Mouse (Mus musculus) layer of hippocampus, postnatal 10 days (tissue): Measurements from ENCODE around the gene Tsen15. TPM values are rescaled to one million over a fixed set of nuclear protein-coding genes. Genes with fewer than 3 reads are reported as not detected.

Experiments
- DNase-seq, 2 experiments: peaks; one replicate each; pipeline ENCODE4 v3.0.0; 2021; ENCODE audit warnings: low spot score in 2 of 2
- long read RNA-seq: library from polyadenylated mRNA; stranded (forward); transcript quantifications from one replicate; pipeline ENCODE4 v2.0.0, GENCODE M21; 2023
- total RNA-seq, 2 experiments: library from RNA; stranded (reverse); gene quantifications; 2 replicates each; pipeline ENCODE4 v1.2.3; 2021

Tsen15 gene
- 10 to 100 TPM; 26.0 to 28.9 TPM for total RNA-seq
- long read RNA-seq, transcript Tsen15-201 (5 exons, 1,133 nt): major isoform, 23 of 26 reads
- long read RNA-seq, partial matches to known transcripts: 0 of 26 reads
- long read RNA-seq, other reads (novel, unspliced or antisense): 3 of 26 reads

DNA sequence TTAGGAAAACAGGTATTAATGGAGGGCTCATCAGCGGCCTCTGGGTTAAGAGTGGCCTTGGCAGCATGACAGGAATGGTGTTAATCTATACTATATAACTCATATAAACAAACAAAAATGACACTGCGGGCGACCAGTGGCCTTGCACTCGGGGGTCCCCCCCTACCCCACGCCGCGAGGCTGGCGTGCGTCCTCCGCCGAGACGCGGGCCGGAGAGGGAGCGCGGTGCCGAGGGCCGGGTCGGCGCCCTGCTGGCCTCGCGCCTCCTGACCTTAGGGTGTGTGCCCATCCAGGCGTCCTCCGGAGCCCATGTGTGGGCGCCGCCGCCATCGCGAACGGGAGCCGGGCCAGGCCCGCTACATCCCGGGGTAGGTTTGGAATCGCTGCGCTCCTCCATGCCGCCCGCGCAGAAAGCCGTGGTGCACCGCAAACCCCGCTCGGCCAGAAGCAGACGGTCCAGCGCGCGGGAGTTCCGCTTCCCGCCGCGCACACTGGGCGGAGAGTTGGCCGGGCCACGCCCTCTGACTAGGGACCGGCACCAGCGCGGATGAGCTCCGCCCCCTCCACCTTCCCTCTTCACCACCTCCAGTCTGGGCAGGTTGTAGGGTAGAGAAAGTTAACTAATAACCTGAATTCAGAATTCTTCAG lies at the start of gene Tsen15:
TSS of gene Tsen15 (minus strand) at position 501 of the 648 bp plus-strand sequence.
- DNase-seq: peak; percentile 81 to 89

DNA sequence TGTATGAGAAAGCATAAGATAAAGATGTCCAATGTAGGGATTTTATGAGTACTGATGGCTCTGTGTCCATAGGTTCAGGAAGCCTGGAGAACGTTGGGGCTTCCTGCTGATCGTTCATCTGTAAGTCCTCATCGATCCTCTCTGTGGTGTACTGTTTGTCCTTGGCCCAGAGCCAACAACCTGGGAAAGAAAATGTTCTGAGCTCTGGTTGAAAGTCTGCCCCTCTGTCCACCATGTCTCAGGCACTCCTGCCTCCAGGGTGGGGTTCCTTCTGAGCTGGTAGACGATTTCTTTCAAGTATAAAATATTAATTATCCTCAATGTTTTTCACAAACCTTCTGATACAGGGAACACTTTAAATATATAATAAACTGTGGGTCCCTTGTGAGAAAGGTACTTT lies 47.7 kb upstream of the Tsen15 start:
- no peak for DNase-seq

DNA sequence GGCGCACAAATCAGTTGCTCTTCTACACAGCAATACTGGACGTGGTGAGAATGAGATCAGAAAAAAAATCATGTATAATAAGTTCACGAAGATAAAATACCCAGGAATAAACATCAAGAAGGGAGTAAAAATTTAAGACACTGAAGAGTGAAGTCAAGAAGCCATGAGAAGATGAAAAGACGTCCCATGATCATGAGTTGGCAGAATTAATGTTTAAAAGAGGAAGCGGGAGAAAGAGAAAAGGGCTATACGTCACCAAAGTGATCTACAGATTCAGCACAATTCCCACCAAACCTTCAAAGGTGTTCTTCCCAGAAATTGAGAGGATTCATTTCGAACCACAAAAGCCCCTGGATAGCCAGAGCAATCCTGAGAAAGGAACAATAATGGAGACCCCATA lies 43.3 kb upstream of the Tsen15 start:
- no peak for DNase-seq

DNA sequence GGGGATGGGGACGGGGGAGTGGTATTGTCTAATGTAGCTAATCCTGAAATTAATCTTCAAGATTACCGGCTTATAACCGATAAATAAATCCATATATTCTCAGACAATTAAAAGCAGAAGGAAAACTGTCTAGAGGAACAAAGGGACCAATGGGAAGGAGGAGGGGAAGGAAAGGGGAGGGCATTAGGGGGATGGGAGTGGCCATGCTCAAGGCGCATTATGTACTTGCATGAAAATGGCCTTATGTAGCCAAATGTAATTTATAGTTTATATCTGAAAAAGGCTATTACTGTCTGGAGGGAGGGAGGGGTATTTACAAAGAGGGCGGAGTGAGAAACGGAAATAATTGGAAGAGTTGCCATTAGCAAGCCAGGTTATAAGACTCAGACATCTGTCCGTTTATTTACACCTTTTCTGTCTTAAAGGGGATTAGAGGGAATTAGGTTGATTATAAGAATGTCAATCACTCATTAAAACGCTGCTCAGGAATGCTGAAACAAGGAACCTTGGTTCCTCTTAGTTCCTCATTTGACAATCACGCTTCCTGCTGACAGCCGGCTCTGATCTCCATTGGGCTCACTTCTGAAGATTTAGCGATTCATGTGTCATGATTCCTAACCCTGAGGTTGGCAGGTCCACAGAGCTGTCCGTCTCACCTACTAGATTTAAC lies 41.6 kb upstream of the Tsen15 start:
- DNase-seq: no peak

DNA sequence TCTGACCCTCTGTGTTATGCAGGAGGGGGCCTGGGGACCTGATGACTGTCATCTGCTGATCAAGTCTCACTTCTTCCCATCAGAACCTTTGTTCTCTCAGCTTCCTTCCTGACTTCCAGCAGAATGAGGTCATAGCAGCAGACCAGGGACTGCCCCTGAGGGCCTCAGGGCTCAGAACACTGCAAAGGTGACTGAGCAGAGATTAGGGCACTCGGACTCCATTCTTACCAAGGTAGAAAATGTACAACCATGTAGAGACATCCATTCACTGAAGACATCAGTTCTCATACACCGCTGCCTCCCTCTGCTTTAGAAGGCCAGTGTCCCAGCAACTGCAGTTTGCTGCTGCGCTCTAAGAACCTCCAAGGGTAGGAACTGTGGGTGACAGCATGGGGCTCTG lies 36.6 kb upstream of the Tsen15 start:
- no peak for DNase-seq

DNA sequence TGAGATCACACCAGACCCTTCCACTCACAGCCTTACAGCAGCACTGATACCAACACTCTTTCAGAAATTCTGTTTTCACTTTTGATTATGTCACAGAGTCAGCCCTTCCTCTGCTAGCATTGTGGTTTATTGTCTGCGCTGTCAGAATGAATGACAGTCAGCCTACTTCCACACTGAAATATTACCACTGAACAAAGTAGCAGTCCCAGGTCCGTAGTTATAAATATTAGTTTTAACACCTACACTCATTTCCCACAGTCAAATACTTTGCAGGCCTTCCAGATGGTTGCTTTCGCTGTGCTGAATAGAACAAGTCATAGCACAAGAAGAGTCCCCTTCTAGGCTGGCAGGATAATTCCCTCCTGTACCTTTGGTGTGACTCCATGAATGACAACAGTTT lies 35.8 kb upstream of the Tsen15 start:
- DNase-seq: no peak

DNA sequence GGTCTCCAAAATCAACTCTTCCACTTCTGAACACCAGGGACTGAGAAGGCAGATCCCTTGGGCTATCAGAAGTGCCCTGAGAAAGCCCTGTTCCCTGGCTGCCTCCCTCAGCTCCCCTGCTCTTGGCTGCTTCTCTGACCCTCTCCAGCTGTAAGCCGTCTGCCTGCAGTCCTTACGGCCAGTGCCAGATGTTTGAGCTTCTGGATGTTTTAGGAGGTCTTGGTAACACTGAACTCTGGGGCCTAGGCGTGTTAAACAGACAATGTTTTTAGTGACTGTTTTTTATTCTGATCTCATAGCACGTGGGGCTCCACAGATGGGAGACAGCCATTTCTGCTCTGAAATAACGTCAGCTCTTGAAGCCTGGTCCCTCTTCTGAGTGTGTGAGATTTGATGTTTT lies 31.1 kb upstream of the Tsen15 start:
- DNase-seq: no peak

DNA sequence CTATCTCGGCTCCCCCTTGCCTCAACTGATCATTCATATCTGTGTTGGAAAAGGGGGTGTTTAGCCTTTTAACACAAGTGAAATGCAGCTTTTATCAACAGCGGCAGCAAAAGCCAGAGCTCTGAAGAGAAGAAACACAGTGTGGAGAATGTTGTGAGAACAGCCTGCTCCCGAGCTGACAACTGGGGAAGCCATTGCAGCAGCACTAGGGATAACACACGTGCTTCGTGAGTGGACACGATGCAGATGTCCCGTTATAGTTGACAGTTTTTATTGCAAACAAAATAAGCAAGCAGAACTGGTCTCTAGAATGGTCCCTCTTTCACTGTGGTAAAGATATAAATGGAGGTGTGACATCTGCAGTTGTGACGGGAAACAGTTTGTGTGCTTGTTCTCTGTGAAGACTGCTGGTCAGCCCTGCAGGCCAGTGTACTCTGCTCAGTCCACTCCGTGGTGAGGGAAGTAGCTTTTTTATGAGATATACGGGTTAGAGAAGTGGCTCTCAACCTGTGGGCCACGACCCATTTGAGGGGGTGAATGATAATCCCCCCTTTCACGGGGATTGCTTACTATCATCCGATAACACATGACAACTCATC lies 29.9 kb upstream of the Tsen15 start:
- no peak for DNase-seq

DNA sequence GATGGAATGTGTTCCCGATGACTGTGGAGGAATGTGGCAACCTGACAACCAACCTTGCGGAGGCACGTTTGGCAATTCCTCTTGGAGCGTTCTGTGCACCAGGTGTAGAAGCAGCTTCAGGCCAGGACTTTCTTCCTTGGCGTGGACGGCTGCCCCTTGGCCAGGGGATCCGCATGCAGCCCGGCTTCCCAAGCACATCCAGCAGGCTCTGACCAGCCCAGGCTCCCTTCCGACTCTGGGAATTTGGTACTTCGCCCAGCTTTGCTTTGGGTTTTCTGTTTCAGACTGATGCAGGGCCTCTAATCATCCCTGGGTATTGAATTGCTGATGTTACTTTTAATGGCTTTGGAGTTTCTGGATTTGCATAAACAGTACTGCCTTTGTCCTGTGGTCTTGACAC lies 28.0 kb upstream of the Tsen15 start:
- peak; percentile 64 to 65 for DNase-seq

DNA sequence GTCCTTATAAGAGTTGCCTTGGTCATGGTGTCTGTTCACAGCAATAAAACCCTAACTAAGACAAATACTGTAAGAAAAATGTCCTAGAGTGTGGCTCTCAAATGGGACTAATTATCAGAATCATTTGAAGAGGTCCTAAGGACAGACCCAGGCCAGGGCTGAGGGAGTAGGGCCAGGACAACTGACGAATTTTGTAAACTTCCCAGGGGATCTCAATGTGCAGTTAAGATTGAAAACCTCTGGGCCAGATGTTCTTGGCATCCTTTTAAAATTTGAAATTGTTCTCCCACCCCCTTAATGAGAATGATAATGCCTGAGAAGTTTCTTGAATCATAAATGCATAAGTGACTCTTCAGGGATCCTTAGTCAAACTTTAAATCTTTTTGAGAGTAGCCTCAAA lies 27.5 kb upstream of the Tsen15 start:
- DNase-seq: no peak

DNA sequence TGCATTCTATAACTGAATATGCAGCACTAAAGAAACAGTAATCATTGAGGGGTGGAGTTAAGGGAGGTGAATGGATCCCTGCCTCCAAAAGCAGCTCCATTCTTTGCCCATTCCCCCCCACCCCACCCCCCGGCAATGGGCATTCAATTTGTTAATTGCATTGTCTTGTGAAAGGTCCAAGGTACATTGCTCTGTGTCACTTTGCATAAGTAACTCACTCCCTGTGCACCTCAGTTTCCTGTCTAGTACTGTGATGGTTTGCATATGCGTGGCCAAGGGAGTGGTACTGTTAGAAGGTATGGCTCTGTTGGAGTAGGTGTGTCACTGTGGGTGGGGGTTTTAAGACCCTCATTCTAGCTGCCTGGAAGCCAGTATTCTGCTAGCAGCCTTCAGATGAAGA lies 26.6 kb upstream of the Tsen15 start:
- no peak for DNase-seq

DNA sequence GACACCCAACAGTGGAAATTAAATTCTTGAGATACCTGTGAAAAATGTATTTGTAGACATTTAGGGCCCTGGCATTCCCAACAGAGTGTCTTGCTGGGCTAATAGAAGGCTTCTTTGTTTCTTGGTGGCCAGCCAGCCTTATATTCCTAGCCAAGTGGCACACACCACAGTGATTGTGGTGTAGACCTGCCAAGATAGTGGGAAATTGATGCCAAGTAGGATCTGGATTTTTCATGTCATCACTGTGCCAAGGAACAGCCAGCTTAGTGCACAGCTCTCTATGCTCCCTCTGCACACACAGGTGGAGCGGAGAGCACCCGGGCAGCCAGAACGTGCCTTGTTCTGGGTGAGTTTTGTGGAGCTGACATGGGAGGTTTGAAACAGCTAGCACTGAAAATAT lies 24.2 kb upstream of the Tsen15 start:
- peak; percentile 64 to 74 for DNase-seq

DNA sequence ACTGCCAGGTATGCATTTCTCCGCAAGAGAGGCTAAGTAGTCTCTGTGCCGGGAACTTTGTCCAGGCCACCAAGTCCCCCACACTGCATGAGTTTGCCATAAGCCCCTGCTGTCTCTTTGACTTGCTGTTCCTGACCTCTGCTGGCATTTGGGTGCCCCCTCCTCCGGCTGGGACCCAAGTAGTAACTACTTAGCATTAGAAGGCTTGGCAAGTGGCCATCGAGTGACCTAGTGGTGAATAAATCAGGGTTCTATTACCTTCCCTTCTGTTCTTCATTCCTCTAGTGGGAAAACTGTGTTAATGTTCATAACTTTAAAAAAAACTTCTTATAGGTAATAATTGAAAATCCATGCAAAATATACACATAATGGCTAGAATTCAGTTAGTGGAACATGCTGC lies 22.9 kb upstream of the Tsen15 start:
- no peak for DNase-seq

DNA sequence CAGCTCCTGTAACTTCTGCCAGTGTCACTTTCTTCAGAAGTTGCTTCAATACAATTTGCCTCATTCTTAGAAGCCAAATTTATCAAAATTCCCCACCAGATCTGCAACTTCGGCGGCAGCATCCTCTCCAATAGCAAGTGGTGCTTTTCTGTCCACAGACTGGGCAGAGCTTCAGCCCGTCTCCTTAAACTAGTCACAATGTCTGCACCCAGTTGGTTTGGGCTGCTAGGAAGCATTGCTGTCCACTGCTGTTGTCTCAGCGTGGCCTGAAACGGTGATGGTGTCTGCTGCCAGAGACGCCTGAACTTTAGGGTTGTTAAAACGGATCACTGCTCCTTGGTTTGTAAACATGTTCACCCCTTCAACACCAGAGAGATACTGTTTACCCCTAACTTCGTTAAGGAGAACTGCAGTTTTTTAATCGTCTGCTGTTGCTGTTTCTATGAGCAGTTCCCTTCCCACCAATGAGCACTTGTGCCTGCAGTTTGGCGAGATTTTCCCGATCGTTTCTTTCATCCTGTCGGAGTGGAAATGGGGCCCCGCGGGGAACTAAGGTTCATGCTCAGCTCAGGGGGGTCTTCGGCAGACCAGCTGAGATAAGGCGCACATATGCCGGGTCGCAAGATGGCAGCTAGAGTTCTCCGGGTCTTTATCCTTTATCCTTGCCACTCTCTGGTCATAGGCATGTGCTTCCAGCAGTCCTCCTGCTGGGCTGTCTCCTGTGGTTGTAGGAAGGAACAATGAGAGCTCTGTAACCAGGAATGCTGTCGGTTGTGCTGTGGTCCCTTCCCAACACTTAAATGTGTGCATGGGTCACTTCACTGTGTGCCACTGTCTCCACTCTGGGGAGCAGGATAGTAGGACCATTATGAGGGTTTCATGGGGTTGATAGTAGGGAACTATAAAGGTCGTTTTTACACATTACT lies 20.8 kb upstream of the Tsen15 start:
- no peak for DNase-seq

DNA sequence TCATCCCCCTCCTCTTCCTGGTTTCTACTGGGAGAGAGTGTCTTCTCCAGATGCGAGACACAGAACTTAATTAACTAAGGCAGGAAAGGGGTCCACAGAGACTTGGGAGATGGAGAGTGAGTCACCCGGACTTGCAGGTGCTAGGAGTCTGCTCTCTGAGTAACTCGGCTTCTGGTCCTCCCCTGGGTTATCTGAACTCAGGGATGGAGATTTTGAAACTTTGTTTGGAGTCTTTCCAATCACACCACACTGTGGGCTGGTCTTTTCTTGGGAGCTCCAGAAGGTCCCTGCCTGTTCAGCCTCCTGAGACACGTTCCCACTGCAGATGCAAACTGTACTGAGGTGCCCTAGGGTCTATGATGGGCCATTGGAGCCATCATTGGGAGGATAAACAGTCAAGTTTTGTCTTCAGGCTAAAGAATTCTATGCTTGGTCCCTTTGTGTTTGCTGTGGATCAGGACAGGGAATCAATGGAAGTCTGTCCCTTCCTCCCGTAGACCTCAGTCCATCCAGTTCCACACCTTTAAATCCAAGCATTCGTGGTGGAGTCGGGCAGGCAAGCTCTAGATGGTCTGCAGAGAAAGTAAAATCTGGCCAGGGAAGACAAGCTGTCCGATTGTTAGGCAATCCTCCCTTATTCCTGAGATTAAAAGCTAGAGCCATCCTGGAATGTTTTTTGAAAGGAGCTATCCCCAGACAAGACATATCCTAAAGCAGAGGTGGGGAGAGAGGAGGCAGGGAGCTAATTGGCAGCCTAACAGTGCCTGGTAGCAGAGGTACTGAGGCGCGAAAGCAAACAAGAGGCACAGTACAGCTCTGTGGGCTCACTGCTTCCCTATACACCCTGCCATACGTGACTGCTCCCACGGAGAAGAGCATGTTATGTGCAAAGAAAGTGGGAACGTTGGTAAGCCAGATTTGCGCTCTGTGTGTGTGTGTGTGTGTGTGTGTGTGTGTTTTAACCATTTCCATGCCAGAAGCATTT lies 14.4 kb upstream of the Tsen15 start:
- no peak for DNase-seq

DNA sequence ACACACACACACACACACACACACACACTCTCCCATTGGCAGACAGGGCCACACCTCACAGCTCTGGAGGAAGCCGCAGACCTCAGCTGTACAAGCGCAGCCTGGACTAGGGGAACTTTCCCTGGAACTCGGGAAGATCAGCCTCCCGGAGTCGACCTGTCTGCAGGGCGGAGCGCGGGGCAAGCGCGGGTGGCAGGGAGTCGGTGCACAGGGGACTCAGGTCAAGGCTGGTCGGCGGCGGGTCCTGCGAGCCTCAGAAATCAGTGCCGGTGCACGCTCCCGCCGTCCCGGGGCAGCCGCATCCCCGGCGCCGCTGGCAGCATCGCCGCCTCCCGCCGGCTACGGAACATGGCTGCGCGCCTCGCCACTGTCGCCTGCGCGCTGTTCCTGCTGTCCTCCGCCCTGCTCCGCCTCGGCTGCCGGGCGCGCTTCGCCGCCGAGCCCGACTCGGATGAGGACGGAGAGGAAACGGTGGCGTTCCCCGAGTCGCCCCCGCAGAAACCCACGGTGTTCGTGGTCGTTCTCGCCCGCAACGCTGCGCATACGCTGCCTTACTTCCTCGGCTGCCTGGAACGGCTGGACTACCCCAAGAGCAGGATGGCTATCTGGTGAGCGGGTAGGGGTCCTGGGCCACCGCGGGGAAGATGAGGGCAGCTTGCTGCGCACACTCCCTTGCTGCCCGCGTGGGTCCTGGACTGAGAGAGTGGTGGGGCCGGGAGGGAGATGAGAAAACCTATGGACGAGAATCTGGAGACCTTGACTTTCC lies 13.5 kb upstream of the Tsen15 start, which contains the start of gene Colgalt2:
TSS of gene Colgalt2 (plus strand) at position 41 of the 766 bp plus-strand sequence.
- peak; percentile 56 to 69 for DNase-seq

DNA sequence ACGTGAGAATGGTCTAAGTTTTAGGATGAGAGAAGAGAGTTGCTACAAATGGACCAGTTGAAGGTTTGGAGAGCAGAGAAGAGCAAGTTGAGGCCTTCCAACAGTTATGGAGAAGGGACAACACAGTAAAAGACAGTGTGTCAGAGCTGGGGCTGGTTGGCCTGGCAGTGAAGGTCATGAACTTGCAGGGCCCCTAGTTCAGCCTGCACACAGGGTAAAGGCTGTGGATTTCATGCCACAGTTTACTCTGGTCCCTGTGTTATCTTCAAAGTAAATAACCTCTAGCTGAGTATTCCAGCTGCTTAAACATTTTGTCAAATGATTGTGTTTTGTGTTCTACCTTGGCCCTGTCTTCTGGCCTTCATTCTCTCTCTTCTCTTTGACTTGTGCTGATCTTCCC lies 12.2 kb upstream of the Tsen15 start:
- no peak for DNase-seq

DNA sequence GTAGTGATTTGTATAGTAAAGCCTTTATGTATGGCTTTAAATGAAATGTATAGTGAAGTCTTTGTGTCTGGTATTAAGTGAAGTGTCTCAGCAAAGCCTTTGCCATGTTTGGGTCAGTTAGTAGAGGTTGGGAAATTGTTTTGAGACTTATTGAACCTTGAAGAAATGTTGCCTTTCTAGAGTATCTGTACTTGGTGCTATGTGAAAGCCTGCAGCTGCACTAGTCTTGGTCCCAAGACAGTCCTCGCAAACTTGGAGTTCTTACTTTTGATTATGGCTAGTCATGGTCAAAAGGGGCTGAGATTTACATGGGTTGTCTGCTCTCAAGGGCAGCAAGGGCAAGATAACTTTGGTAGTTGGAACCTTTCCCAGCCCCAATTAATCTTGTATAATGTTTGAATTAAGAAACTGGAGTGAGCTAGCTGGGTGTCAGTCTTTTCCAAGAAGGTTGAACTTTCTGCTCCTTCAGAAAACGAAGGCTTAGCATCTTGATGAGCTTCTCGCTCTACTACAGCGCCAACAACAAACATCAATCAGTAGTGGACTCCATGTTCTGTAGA lies 8.5 kb upstream of the Tsen15 start:
- no peak for DNase-seq

DNA sequence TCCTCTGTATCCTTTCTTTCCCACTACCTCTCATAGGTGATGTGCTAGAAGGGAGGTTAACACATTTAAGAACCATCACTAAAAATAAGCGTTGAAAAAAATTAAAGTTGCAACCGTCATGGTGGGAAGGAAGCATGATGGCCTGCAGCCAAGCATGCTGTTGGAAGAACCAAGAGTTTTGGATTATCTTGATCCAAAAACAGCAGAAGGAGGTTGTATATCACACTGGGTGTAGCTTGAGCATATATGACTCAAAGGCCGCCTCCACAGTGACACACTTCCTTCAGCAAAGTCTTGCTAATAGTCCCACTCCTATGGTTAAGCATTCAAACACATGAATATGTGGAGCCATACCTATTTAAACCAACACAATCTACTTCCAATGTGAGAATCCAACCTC lies 7.6 kb upstream of the Tsen15 start:
- no peak for DNase-seq
